Mouse (Mus musculus): Measurements from ENCODE around the gene Gadl1. TPM values are rescaled to one million over a fixed set of nuclear protein-coding genes. Genes with fewer than 3 reads are reported as not detected.

Gene Gadl1
- total RNA-seq, 2 experiments from 2014 or later: 3.3 to 10.8 TPM

GRCm38 (mm10) chr9:115936350-115936749 is 27.1 kb downstream of the Gadl1 start:
- no peak for DNase-seq

DNA sequence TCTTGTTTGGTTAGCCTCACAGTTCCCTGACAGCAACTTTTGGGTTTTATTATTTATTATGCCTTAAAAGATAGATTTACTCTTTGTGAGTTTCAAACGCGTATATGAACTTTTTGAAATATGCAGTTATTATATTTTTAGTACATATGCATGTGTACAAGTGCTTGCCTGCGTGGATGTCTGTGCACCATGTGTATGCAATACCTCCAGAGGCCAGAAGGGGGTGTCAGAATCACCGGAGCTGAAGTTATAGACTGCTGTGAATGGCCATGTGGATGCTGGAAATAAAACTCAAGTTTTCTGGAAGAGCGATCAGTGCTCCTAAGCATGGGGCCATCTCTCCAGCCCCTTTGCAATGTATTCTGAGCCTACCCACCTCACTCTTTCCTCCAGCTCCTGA is 28.7 kb downstream of the Gadl1 start:
- no peak for DNase-seq

GRCm38 (mm10) chr9:115939420-115939819 is 30.2 kb downstream of the Gadl1 start:
- no peak for DNase-seq

- no peak for DNase-seq
Measured at GRCm38 (mm10) chr9:115941171-115941570, 31.9 kb downstream of the Gadl1 start.

- DNase-seq: no peak
Measured at GRCm38 (mm10) chr9:115942486-115942885, 33.2 kb downstream of the Gadl1 start.

- no peak for DNase-seq
Measured at GRCm38 (mm10) chr9:115942989-115943388, 33.7 kb downstream of the Gadl1 start.

DNA sequence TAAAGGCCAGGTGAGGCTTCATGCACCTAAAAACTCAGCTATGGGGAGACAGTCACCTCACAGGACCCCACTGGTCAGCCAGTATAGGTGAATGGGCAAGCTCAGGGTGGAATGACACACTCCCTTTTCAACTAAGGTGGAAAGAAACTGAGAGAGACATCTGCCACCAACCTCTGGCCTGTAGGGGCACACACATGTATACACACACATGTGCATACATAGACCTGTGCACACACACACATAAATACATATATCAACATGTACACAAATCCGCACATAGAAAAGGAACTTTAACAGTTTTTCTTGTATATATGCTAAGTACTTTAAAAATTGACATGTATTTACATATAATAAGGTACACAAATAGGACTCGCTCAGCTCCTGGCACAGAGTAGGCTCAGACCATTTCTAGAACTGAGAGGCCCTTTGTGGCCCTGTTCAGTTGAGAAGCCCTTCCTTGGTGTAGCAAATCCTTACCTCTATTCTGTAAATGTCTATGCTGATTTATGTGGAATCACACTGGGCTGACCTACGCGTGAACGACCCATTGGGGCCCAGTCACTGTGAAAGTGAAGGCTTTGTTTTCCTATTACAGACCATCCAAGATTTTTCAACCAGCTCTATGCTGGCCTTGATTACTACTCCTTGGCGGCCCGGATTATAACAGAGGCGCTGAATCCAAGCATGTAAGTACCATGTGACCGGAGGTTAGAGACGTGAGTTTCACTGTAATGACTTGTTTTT is 34.5 kb downstream of the Gadl1 start:
- DNase-seq: no peak

DNA sequence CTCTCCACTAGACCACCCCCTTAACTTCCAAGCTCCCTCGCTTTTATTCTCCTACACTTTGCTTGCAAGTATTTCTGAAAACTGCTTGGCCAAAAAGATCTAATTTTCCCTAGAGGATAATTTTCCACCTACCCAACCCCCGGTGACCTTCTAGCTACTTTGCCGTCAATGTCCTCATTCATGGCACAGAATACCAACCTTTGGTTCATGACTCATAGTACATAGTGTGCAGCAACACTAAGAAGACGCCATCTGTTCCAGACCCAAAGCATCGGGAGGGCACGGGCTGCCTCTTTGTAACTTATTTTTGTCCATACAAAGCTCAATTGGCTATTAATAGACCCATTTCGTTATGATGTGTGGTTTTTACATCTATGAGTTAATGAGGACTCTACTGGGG is 55.8 kb downstream of the Gadl1 start:
- DNase-seq: no peak

DNA sequence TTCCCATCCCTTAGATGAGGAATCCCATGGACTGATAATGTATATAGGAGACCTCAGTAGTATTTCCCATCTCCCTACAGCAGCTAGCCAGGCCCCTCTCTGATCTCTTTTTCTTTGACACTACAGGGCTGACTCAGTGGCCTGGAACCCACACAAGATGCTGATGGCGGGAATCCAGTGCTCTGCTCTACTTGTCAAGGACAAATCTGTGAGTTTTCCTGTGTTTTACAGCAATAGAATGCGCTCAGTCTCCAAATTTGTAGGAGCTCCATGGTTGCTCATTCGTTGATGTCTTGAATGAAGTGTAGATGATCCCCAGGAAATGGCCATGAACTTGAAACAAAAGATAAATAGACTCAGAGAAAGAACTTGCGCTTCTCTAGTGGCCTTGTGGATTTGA is 56.9 kb downstream of the Gadl1 start:
- DNase-seq: no peak

DNA sequence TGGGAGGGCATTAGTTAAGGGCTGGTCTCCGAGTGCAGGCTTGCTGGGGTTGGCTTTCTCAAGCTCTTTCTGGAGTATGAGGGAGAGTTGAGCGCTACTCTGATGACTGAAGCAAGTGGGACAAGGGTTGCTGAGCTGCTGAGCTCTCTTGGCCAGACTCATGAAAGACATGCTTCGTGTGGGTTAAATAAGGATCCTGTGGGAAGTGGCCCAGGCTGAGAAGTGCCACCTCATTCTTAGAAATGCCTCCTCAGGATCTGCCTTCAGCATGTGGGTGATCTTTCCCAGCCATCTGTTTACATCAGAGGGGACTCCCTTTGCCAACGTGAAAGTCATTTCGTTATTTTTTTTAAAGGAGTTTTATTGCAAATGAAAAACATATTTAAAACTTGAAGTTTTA is 57.5 kb downstream of the Gadl1 start:
- peak; percentile 15 for DNase-seq

DNA sequence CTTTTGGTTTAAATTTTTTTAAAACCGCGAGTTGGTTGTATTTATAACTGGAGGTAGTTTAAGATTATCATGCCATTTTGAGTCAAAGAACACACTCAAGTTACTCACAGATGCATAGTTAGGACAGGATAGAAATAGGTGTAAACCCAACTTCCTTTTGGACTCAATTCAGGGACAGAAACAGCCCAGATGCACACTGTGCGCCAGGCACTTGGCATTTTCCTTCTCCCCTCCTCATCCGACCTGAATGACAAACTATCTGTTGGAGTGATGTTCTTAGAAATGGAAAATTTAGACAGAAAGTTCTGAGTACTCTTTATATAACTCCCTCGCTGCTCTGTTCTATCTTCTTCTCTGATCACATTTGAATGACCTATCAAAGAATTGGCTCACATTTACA is 58.4 kb downstream of the Gadl1 start:
- DNase-seq: no peak

GRCm38 (mm10) chr9:115976901-115977300 is 67.6 kb downstream of the Gadl1 start:
- no peak for DNase-seq

DNA sequence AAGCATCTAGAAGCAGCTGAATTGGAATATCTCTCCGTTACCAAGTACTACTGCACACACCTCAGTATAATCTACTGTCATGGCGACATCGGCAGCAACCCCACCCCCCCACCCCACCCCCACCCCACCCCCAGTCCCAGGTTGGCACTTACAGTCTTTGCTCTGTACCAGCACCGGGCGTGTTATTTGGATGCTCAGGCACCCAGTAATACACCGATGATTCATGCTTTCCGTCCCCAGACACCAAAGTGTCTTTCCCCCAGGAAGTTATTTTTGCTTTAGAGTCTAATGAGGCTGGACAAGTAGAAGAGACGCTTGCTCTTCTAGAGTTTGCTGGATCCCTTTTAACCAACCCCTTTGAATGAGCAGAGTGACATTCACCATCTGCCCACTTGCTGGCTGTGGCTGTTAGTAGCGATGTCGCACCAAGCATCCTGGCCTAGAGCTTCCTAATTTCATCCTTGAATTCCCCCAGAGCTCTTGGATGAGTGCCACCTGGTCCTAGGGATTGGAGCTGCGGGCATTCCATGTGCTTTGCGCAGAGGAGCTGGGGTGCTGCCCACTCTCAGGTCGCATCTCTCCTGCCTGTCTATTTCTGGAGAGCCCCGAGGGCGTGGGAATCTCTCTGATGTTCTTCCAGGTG is 68.5 kb downstream of the Gadl1 start:
- DNase-seq: peak; percentile 31

DNA sequence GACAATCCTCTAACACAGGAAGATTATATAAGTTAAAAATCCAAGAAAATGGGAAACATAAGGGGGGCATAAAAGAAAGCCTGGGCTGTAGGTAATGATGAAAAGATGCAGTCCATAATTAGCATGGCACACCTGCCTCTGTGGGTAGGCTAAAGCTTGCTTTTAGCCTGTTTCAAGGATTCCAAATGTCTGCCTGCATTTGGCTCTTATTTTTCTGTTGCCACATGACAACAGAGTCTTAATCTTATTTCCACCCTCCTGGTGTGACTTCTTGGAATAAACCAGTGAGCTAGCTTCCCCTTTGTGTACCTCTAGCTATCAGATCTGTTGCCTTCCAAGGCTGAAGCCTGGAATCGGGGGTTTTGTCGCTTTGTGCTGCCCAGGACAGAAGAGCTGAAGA is 69.2 kb downstream of the Gadl1 start:
- DNase-seq: no peak

- DNase-seq: no peak
Measured at GRCm38 (mm10) chr9:115990661-115991060, 81.4 kb downstream of the Gadl1 start.

DNA sequence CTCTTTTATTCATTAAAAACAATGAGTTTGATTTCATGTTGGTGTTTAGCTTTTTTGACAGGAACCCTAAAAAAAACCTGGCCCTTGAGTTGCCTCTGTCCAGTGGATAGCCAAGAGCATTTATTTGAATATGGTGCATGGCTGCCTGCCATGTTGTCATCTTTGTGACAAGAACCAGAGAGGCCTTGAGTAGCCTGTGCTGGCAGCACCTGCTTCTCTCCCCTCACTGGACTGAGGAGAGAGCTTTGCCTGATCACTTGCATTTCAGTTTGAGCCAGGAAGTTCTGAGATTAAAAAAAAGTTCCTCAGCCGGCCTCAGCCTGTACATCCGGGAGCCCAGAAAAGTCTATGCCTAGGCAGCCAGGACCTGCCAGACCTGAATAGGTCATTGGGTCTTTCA is 85.5 kb downstream of the Gadl1 start:
- DNase-seq: no peak

DNA sequence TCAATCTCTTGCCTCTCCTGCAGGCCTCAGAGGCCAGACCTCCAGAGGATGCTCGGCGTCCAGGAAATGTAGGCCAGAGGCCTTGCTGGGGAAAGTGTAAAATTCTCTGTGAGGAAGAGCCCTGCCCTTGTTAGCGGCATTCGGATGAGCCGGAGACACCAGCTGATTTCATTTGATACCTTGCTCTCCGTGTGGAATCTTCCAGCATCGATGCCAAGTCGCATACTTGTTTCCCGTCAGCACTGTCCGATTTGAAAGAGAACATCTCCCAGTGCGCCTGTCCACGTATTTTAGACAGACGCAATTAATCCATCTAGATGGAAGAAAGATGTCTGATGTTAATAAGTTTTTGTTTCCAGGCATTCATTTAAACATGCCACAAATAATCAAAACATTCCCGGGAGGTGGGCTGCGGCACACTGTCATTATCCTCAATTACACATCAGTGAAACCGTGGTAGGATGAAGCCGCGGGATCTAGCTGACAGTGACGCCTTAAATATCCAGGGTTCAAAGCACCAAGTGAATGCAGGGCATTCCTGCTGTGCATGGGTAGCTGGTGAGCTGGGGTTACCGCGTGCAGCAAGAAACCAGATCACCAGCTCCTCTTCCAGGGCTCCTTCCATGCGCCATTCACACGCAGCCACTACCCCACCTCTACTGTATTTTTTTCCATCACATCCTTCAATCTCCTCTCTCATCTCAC is 86.8 kb downstream of the Gadl1 start:
- peak; percentile 50 for DNase-seq

DNA sequence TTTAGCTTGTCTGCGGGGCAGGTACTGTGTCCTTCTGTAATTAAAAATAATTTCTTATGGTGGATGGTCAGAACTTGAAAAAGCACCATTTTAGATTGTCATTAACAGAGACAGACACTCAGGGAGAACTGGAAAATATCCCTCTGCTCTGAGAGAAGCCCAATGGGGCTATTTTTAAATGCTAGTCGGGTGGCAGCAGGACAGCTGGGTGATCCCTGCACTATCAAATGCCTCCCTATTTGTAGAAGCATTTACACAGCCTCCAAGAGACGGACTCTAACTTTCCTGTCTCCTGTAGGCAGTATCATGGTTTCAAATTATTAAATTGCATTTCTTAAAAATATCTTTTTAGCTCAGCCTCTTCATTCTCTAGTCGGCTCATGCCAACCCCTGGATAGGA is 89.1 kb downstream of the Gadl1 start:
- no peak for DNase-seq

- DNase-seq: no peak
Measured at GRCm38 (mm10) chr9:115999361-115999990, 90.2 kb downstream of the Gadl1 start.

DNA sequence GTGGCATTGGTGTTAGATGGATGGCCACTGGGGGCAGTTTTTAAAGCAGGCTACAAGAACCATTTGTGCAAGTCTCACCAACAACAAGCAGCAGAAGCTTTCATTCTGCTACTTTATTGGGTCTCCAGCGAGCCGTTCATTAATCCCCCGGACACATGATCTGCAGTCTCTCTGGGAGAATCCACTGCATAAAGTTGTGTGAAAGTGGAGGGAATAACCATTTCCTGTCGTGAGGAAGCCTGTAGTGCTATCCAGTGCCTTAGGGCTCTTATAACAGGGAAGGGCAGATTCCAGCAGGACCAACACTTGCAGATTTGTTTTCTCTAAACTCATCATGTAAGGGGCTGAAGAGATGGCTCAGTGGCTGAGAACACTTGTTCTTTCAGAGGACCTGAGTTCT is 104.7 kb downstream of the Gadl1 start:
- DNase-seq: no peak

GRCm38 (mm10) chr9:116016221-116016620 is 107.0 kb downstream of the Gadl1 start:
- no peak for DNase-seq

GRCm38 (mm10) chr9:116017091-116017490 is 107.8 kb downstream of the Gadl1 start:
- DNase-seq: no peak

- DNase-seq: no peak
Measured at GRCm38 (mm10) chr9:116018586-116018985, 109.3 kb downstream of the Gadl1 start.
